Mouse (Mus musculus) heart, embryonic 11.5 days (tissue): ENCODE data around the gene Farp1. TPM values are rescaled to one million over a fixed set of nuclear protein-coding genes. Genes with fewer than 3 reads are reported as not detected.

ENCODE experiments used
- ATAC-seq: fragments of 200-750 bp; cut with Nextera tagmentation; replicated peaks from 2 replicates; pipeline ENCODE4 v1.8.0; 2017; ENCODE audit warnings: moderate library complexity; ENCODE audit not compliant: insufficient number of reproducible peaks, low FRiP score, low TSS enrichment
- H3K27ac ChIP-seq: fragments of 300-500 bp; sonication (generic); 2 replicates; pipeline ENCODE4 v1.5.1; 2014; ENCODE audit warnings: mild to moderate bottlenecking, low read depth, low read length
- H3K27me3 ChIP-seq: fragments of 300-500 bp; sonication (generic); 2 replicates; pipeline ENCODE4 v1.6.1; 2014; ENCODE audit warnings: mild to moderate bottlenecking, low read length, mixed read lengths; ENCODE audit not compliant: control insufficient read depth, insufficient read depth
- H3K36me3 ChIP-seq: fragments of 300-500 bp; sonication (generic); 2 replicates; pipeline ENCODE4 v1.6.1; 2014; ENCODE audit warnings: mild to moderate bottlenecking, low read length, moderate library complexity, mixed read lengths; ENCODE audit not compliant: control insufficient read depth, insufficient read depth
- H3K4me1 ChIP-seq: fragments of 300-500 bp; sonication (generic); 2 replicates; pipeline ENCODE4 v1.6.1; 2014; ENCODE audit warnings: low read length; ENCODE audit not compliant: control insufficient read depth, insufficient read depth
- H3K4me2 ChIP-seq: fragments of 300-500 bp; sonication (generic); 2 replicates; pipeline ENCODE4 v1.6.1; 2014; ENCODE audit warnings: mild to moderate bottlenecking, moderate library complexity
- H3K4me3 ChIP-seq: fragments of 300-500 bp; sonication (generic); 2 replicates; pipeline ENCODE4 v1.5.1; 2014; ENCODE audit warnings: low read depth, low read length
- H3K9ac ChIP-seq: fragments of 300-500 bp; sonication (generic); 2 replicates; pipeline ENCODE4 v1.6.1; 2014; ENCODE audit warnings: mild to moderate bottlenecking, low read depth, low read length, moderate library complexity
- H3K9me3 ChIP-seq: fragments of 300-500 bp; sonication (generic); replicated peaks from 2 replicates; pipeline ENCODE4 v1.6.1; 2016; ENCODE audit warnings: low read length; ENCODE audit not compliant: control insufficient read depth
- WGBS: fragments of 180-500 bp; shearing (Covaris S2); extraction: QIAGEN DNeasy Blood & Tissue Kit; methylation state at CpG from one replicate; pipeline ENCODE4 v1.1.7; 2014; ENCODE audit not compliant: insufficient replicate concordance; 5-methylcytosine and 5-hydroxymethylcytosine counted together
- polyA plus RNA-seq: library from polyadenylated mRNA; unstranded; fragments of >200 nt; fragmentation: Nextera tagmentation; extraction: Ambion mirVana; gene quantifications from 2 replicates; pipeline ENCODE4 v1.2.1, GENCODE M21; 2014

The Farp1 gene
- polyA plus RNA-seq, 1 experiment from 2014 or later = 28.1 TPM

- peaks cover 14% of the 10 kb centered on the region for H3K4me1 ChIP-seq
- ATAC-seq = no peak
- no peak overlapping the region for H3K4me3 ChIP-seq
- H3K27me3 ChIP-seq = no peaks in the 10 kb centered on the region
- H3K4me2 ChIP-seq = no peak overlapping the region
- H3K36me3 ChIP-seq = no peaks in the 10 kb centered on the region
- H3K27ac ChIP-seq = no peak overlapping the region
- peaks cover 3% of the 10 kb centered on the region for H3K9me3 ChIP-seq
- WGBS = 71% methylated on average over 13 of the region's 13 CpGs
- no peak overlapping the region for H3K9ac ChIP-seq
Measured at GRCm38 (mm10) chr14:121191739-121192138, 156.7 kb downstream of the Farp1 start.

- Histone ChIP-seq H3K27ac (no peak overlapping the region), H3K9me3 (peaks cover 3% of the 10 kb centered on the region), H3K4me1 (peaks cover 14% of the 10 kb centered on the region), H3K4me3 (no peak overlapping the region), H3K9ac (no peak overlapping the region), H3K36me3 (no peaks in the 10 kb centered on the region), H3K27me3 (no peaks in the 10 kb centered on the region), H3K4me2 (no peak overlapping the region)
- 70% methylated on average over 5 of the region's 5 CpGs for WGBS
- ATAC-seq = no peak
Measured at GRCm38 (mm10) chr14:121192394-121192793, 157.4 kb downstream of the Farp1 start.

- no peaks in the 10 kb centered on the region for H3K36me3 ChIP-seq
- no peak overlapping the region for H3K4me3 ChIP-seq
- H3K27me3 ChIP-seq = no peaks in the 10 kb centered on the region
- peaks cover 19% of the 10 kb centered on the region for H3K4me1 ChIP-seq
- no peak overlapping the region for H3K9ac ChIP-seq
- 83% methylated on average over 2 of the region's 2 CpGs for WGBS
- peaks cover 3% of the 10 kb centered on the region for H3K9me3 ChIP-seq
- ATAC-seq = no peak
- H3K27ac ChIP-seq = no peak overlapping the region
- no peak overlapping the region for H3K4me2 ChIP-seq
Measured at GRCm38 (mm10) chr14:121193981-121194380, 159.0 kb downstream of the Farp1 start.

- no peak overlapping the region for H3K9ac ChIP-seq
- peaks cover 3% of the 10 kb centered on the region for H3K9me3 ChIP-seq
- H3K36me3 ChIP-seq = no peaks in the 10 kb centered on the region
- no peaks in the 10 kb centered on the region for H3K27me3 ChIP-seq
- ATAC-seq = no peak
- H3K27ac ChIP-seq = peak overlapping the region; percentile 37; the same call in 1 of the 2 replicates
- H3K4me3 ChIP-seq = no peak overlapping the region
- 63% methylated on average over 14 of the region's 14 CpGs for WGBS
- H3K4me2 ChIP-seq = no peak overlapping the region
- peaks cover 30% of the 10 kb centered on the region for H3K4me1 ChIP-seq
Measured at GRCm38 (mm10) chr14:121198915-121199572, 164.0 kb downstream of the Farp1 start.

- peak overlapping the region; percentile 37; the same call in 1 of the 2 replicates for H3K27ac ChIP-seq
- H3K9ac ChIP-seq = no peak overlapping the region
- 38% methylated on average over 8 of the region's 8 CpGs for WGBS
- no peak overlapping the region for H3K4me3 ChIP-seq
- H3K27me3 ChIP-seq = no peaks in the 10 kb centered on the region
- H3K4me1 ChIP-seq = peaks cover 30% of the 10 kb centered on the region
- no peaks in the 10 kb centered on the region for H3K36me3 ChIP-seq
- peak overlapping the region; percentile 22 for H3K4me2 ChIP-seq
- peak; percentile 73 for ATAC-seq
- H3K9me3 ChIP-seq = peaks cover 3% of the 10 kb centered on the region
Measured at GRCm38 (mm10) chr14:121199789-121200188, 164.8 kb downstream of the Farp1 start.

GRCm38 (mm10) chr14:121200353-121200752 is 165.4 kb downstream of the Farp1 start:
- H3K36me3 ChIP-seq = no peaks in the 10 kb centered on the region
- H3K4me2 ChIP-seq = no peak overlapping the region; the same call in 1 of the 2 replicates
- H3K9me3 ChIP-seq = peaks cover 3% of the 10 kb centered on the region
- no peak for ATAC-seq
- H3K27ac ChIP-seq = 0 out of 2 replicates have a peak overlapping the region, but pooled peaks have one; percentile 15
- no peak overlapping the region for H3K9ac ChIP-seq
- H3K4me1 ChIP-seq = peaks cover 30% of the 10 kb centered on the region
- WGBS = 62% methylated on average over 8 of the region's 8 CpGs
- H3K27me3 ChIP-seq = no peaks in the 10 kb centered on the region
- no peak overlapping the region for H3K4me3 ChIP-seq

- 74% methylated on average over 6 of the region's 6 CpGs for WGBS
- no peak overlapping the region for H3K27ac ChIP-seq
- no peak overlapping the region for H3K4me3 ChIP-seq
- peaks cover 30% of the 10 kb centered on the region for H3K4me1 ChIP-seq
- H3K36me3 ChIP-seq = no peaks in the 10 kb centered on the region
- H3K9ac ChIP-seq = 0 out of 2 replicates have a peak overlapping the region, but pooled peaks have one; percentile 16
- peaks cover 3% of the 10 kb centered on the region for H3K9me3 ChIP-seq
- no peak for ATAC-seq
- no peak overlapping the region for H3K4me2 ChIP-seq
- H3K27me3 ChIP-seq = no peaks in the 10 kb centered on the region
Measured at GRCm38 (mm10) chr14:121201178-121201577, 166.2 kb downstream of the Farp1 start.

- peaks cover 10% of the 10 kb centered on the region for H3K4me1 ChIP-seq
- H3K27me3 ChIP-seq = no peaks in the 10 kb centered on the region
- H3K9me3 ChIP-seq = no peaks in the 10 kb centered on the region
- no peaks in the 10 kb centered on the region for H3K36me3 ChIP-seq
- no peak overlapping the region for H3K4me3 ChIP-seq
- no peak for ATAC-seq
- H3K27ac ChIP-seq = no peak overlapping the region
- 69% methylated on average over 3 of the region's 3 CpGs for WGBS
- H3K9ac ChIP-seq = no peak overlapping the region
- H3K4me2 ChIP-seq = no peak overlapping the region
Measured at GRCm38 (mm10) chr14:121205459-121205858, 170.5 kb downstream of the Farp1 start.
